Mouse (Mus musculus): Measurements from ENCODE around the gene Zcchc18.

- TF ChIP-seq CTCF (IDR thresholded peaks at IDR 0.05; ENCODE audit: low read depth), result no peak
- TF ChIP-seq EP300 (IDR thresholded peaks at IDR 0.05; ENCODE audit: low read depth), result no peak
Measured at GRCm38 (mm10) chrX:136986039-136986438, 6.9 kb upstream of the Zcchc18 start.
